Mouse (Mus musculus): ENCODE data around the gene Ccdc47.
A peak's percentile ranks its signal among the peaks of the same experiment; 100 is the strongest.

The Ccdc47 gene

GRCm38 (mm10) chr11:106159921-106160840, 56.0 kb downstream of the Ccdc47 start:
- peak; percentile 89 for DNase-seq

- DNase-seq = no peak
These were observed 56.8 kb downstream of the Ccdc47 start for GRCm38 (mm10) chr11:106159216-106159920.

GRCm38 (mm10) chr11:106158930-106159215, 57.3 kb downstream of the Ccdc47 start:
- DNase-seq = no peak

- no peak for DNase-seq
These were observed 57.8 kb downstream of the Ccdc47 start for GRCm38 (mm10) chr11:106158081-106158929.

GRCm38 (mm10) chr11:106157154-106157553, 59.0 kb downstream of the Ccdc47 start:
- no peak for DNase-seq

GRCm38 (mm10) chr11:106156257-106156656, 59.9 kb downstream of the Ccdc47 start:
- DNase-seq = no peak

GRCm38 (mm10) chr11:106155761-106156160, 60.4 kb downstream of the Ccdc47 start:
- no peak for DNase-seq

- no peak for DNase-seq
These were observed 61.4 kb downstream of the Ccdc47 start for GRCm38 (mm10) chr11:106154770-106155169.

GRCm38 (mm10) chr11:106154091-106154490, 62.1 kb downstream of the Ccdc47 start:
- DNase-seq = no peak

- DNase-seq = peak; percentile 80
These were observed 64.0 kb downstream of the Ccdc47 start for GRCm38 (mm10) chr11:106152132-106152531.

GRCm38 (mm10) chr11:106151219-106151618, 64.9 kb downstream of the Ccdc47 start:
- DNase-seq = no peak
